Mouse (Mus musculus) embryo, embryonic 10.5 days (tissue): Measurements from ENCODE around the gene Grik2.
A peak's percentile ranks its signal among the peaks of the same experiment; 100 is the strongest.
"Not testable (repeated sequence)": the region's sequence is repeated elsewhere in the genome, so short reads cannot be mapped to it uniquely, and the experiment has no call there.

Experiments used
- DNase-seq: peaks from one replicate; pipeline ENCODE4 v3.0.0-alpha.2; 2015; ENCODE audit warnings: low spot score

Gene Grik2

GRCm38 (mm10) chr10:49365262-49365661 lies 423.3 kb downstream of the Grik2 start:
- DNase-seq = no peak

GRCm38 (mm10) chr10:49322413-49322812 lies 466.2 kb downstream of the Grik2 start:
- DNase-seq = peak; percentile 24

GRCm38 (mm10) chr10:49319880-49320279 lies 468.7 kb downstream of the Grik2 start:
- DNase-seq = no peak

GRCm38 (mm10) chr10:49256247-49256939 lies 532.2 kb downstream of the Grik2 start:
- DNase-seq = peak; percentile 63

GRCm38 (mm10) chr10:49237356-49237755 lies 551.2 kb downstream of the Grik2 start:
- DNase-seq = not testable (repeated sequence)

GRCm38 (mm10) chr10:49236844-49237243 lies 551.7 kb downstream of the Grik2 start:
- not testable (repeated sequence) for DNase-seq

- no peak for DNase-seq
Measured at GRCm38 (mm10) chr10:49220096-49220495, 568.5 kb downstream of the Grik2 start.

- DNase-seq = peak; percentile 23
Measured at GRCm38 (mm10) chr10:49219631-49220030, 568.9 kb downstream of the Grik2 start.

GRCm38 (mm10) chr10:49191773-49192371 lies 596.7 kb downstream of the Grik2 start:
- no peak for DNase-seq

DNA sequence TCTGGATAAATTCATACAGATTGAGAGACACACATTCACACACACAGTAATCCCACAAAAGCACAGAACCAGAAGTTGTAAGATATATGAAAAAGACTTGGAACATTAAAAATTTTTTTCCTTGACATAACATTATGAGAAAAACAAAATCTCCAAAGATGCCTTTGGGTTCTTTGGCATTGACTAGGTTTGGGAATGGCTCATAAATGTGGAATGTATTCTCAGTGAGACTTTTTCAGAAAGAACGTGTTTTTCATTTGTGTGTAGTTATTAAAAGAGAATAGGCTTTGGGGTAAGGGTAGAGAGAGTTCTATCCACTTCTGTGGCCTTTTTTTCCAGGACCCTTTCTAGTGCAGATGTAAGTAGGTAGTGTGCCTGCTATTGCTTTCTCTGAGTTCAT lies 597.3 kb downstream of the Grik2 start:
- DNase-seq = no peak

DNA sequence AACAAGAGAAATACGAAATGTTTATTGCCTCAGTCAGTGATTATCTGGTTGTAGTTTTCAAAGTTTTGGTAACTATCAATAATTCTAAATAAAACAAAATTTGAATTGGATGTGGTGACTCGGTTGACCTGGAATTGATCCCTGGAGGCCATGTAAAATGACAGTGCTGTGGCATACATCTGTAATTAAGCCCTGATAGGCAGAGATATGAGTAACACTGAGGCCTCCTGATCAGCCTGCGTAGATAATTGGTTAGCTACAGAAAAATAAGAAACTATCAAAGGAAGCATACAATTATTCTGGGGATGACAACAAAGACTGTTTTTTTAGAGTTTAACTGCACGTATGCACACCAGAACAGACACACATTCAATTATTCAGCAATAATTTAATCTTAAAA lies 634.4 kb downstream of the Grik2 start:
- no peak for DNase-seq

DNA sequence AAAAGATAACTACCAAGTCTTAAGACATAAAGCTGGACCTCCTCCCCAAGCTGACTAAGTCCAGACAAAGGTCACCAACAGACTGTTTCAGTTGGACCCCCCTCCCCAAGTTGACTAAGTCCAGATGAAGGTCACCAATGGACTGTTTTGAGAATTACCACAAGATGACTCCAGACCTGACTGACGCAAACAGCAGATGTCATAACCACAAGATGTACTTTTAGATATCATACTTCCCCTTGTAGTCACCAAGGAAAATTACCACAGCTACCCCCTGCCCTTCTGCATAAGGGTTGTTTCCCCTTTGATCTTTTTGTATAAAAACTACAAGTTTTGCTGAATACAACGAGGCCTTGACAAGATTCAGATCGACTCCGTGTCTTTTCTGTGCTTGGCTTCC lies 637.1 kb downstream of the Grik2 start:
- DNase-seq = not testable (repeated sequence)

DNA sequence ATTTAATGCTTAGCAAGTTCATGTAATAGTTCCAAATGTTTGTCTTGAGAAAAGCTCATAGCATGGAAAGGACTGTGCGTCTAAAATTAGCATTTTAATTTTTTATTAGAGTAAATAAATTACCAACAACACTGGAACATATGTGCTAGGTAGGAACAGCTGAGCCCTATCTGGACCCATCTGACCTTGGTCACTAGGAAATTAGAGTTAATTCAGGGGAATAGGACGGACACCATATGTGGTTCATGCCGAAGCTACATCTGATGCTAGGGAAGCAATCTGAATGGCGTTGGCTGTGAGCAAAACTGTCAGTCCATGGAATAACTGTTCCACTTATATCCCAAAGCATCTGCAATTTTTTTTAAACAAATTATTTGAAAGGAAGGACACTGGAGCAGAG lies 638.9 kb downstream of the Grik2 start:
- no peak for DNase-seq

DNA sequence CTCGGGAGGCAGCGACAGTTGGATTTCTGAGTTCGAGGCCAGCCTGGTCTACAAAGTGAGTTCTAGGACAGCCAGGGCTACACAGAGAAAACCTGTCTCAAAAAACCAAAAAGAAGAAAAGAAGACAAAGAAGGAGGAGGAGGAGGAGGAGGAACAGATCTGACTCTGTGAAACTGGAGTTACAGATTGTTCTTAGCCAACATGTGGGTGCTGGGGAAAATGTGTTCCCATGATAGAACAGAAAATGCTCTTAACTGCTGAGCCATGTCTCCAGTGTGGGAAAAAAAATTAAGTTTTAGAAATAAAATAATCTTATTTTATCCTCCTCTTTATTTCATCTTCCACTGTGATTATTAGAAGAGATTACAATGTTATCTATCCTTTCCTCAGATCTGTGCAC lies 645.9 kb downstream of the Grik2 start:
- DNase-seq = no peak

DNA sequence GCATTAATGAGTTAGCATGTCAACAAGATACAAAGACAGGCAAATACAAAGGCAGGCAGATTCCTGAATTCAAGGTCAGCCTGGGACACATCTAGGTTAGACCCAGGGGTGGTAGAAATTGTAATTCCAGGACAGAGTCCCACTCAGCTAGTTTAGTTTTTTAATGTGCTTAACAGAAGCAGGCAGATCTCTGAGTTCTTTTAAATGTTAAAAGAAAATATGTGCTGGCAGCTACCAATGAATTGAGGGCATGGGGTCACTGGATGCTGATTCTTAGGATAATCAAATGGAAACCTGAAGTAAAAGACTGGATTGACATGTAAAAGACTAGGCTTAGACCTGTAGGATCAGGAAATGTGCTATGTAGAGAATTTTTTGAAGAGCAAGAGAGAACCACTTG lies 651.8 kb downstream of the Grik2 start:
- no peak for DNase-seq

- DNase-seq = peak; percentile 15
Measured at GRCm38 (mm10) chr10:49131311-49131710, 657.3 kb downstream of the Grik2 start.

GRCm38 (mm10) chr10:49050339-49050738 lies 738.2 kb downstream of the Grik2 start:
- no peak for DNase-seq

DNA sequence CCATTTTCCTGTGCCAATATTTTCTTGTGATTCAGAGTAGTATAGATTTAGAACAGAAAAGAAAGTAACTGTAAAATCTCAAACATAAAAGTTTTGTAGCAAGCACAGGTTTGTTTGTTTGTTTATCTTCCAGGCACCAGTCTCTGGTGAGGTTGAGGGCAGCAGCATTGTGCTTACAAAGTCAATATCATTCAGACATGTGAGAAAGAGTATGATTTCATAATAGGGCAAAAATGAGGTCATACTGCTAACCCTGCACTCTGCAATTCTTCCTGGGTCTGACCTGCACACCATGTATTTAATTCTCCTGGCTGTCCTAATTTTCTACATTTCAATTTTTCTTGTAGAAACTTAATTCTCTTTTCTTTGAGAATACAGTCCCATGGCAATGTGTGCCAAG lies 739.2 kb downstream of the Grik2 start:
- no peak for DNase-seq
